Mouse (Mus musculus) ES-E14 (cell line): ENCODE results near the gene Gm10197.

Experiments used
- CHD2 ChIP-seq: IDR thresholded peaks from 2 replicates; pipeline ENCODE4 v1.6.1; 2014; ENCODE audit warnings: mild to moderate bottlenecking, low read depth, low read length, inconsistent platforms
- ZC3H11A ChIP-seq: IDR thresholded peaks from 2 replicates; pipeline ENCODE4 v1.6.1; 2012; ENCODE audit warnings: low read depth, mild to moderate bottlenecking, inconsistent platforms, low read length, borderline replicate concordance

- TF ChIP-seq CHD2 = no peak
- no peak for TF ChIP-seq ZC3H11A
Observed at GRCm38 (mm10) chr19:53359160-53360033, 12.2 kb downstream of the Gm10197 start.
